Mouse (Mus musculus) hindbrain, embryonic 12.5 days (tissue): ENCODE measurements around the gene Glipr1l2. TPM values are rescaled to one million over a fixed set of nuclear protein-coding genes. Genes with fewer than 3 reads are reported as not detected.

Source experiments
- ATAC-seq: fragments of 200-750 bp; cut with Nextera tagmentation; 2 replicates; pipeline ENCODE4 v1.8.0; 2017; ENCODE audit warnings: moderate TSS enrichment; ENCODE audit not compliant: low FRiP score
- H3K27ac ChIP-seq: fragments of 300-500 bp; sonication (generic); 2 replicates; pipeline ENCODE4 v1.5.1; 2016; ENCODE audit warnings: mild to moderate bottlenecking
- H3K27me3 ChIP-seq: fragments of 300-500 bp; sonication (generic); 2 replicates; pipeline ENCODE4 v1.6.1; 2016; ENCODE audit warnings: mild to moderate bottlenecking
- H3K36me3 ChIP-seq: fragments of 300-500 bp; sonication (generic); 2 replicates; pipeline ENCODE4 v1.6.1; 2016; ENCODE audit warnings: mild to moderate bottlenecking
- H3K4me1 ChIP-seq: fragments of 300-500 bp; sonication (generic); 2 replicates; pipeline ENCODE4 v1.6.1; 2016
- H3K4me2 ChIP-seq: fragments of 300-500 bp; sonication (generic); replicated peaks from 2 replicates; pipeline ENCODE4 v1.6.1; 2016; ENCODE audit warnings: mild to moderate bottlenecking
- H3K4me3 ChIP-seq: fragments of 300-500 bp; sonication (generic); 2 replicates; pipeline ENCODE4 v1.5.1; 2016; ENCODE audit warnings: mild to moderate bottlenecking
- H3K9ac ChIP-seq: fragments of 300-500 bp; sonication (generic); 2 replicates; pipeline ENCODE4 v1.6.1; 2016; ENCODE audit warnings: mild to moderate bottlenecking, moderate library complexity
- H3K9me3 ChIP-seq: fragments of 300-500 bp; sonication (generic); replicated peaks from 2 replicates; pipeline ENCODE4 v1.6.1; 2016; ENCODE audit warnings: mild to moderate bottlenecking
- WGBS: fragments of 180-500 bp; shearing (Covaris S2); methylation state at CpG from one replicate; pipeline ENCODE4 v1.1.7; 2016; 5-methylcytosine and 5-hydroxymethylcytosine counted together
- polyA plus RNA-seq: library from polyadenylated mRNA; unstranded; fragments of >200 nt; fragmentation: Nextera tagmentation; extraction: Ambion mirVana; gene quantifications from 2 replicates; pipeline ENCODE4 v1.2.1, GENCODE M21; 2016

The Glipr1l2 gene
- polyA plus RNA-seq, 1 experiment from 2014 or later: not detected

GRCm38 (mm10) chr10:112138050-112138870 lies 55.1 kb downstream of the Glipr1l2 start:
- Histone ChIP-seq H3K4me2 (peak overlapping the region; percentile 49), H3K9me3 (no peaks in the 10 kb centered on the region), H3K27ac (no peak overlapping the region), H3K36me3 (no peaks in the 10 kb centered on the region), H3K4me1 (no peaks in the 10 kb centered on the region), H3K9ac (no peak overlapping the region), H3K27me3 (no peaks in the 10 kb centered on the region), H3K4me3 (peak overlapping the region; percentile 30)
- WGBS: 19% methylated on average over 9 of the region's 9 CpGs
- peak; percentile 92 for ATAC-seq

- Histone ChIP-seq H3K27me3 (no peaks in the 10 kb centered on the region), H3K27ac (no peak overlapping the region), H3K9me3 (no peaks in the 10 kb centered on the region), H3K9ac (no peak overlapping the region), H3K4me3 (peak overlapping the region; percentile 30), H3K4me1 (no peaks in the 10 kb centered on the region), H3K36me3 (no peaks in the 10 kb centered on the region), H3K4me2 (peak overlapping the region; percentile 49)
- ATAC-seq: peak; percentile 73
- 39% methylated on average over 6 of the region's 6 CpGs for WGBS
Observed at GRCm38 (mm10) chr10:112138871-112139430, 55.8 kb downstream of the Glipr1l2 start.

GRCm38 (mm10) chr10:112139834-112140233 lies 56.7 kb downstream of the Glipr1l2 start:
- Histone ChIP-seq H3K27ac (no peak overlapping the region), H3K9me3 (no peaks in the 10 kb centered on the region), H3K9ac (no peak overlapping the region), H3K27me3 (no peaks in the 10 kb centered on the region), H3K4me2 (no peak overlapping the region), H3K4me3 (no peak overlapping the region), H3K36me3 (no peaks in the 10 kb centered on the region), H3K4me1 (no peaks in the 10 kb centered on the region)
- ATAC-seq: no peak
- 62% methylated on average over 2 of the region's 2 CpGs for WGBS

Other genes with a start within 250 kb of the Glipr1l2 start
- gene Krr1, start 110.7 kb upstream of the Glipr1l2 start, polyA plus RNA-seq: 49.6 and 54.1 TPM in 2 replicates
- gene Glipr1, start 80.7 kb upstream of the Glipr1l2 start, polyA plus RNA-seq: 0.42 and 0.88 TPM in 2 replicates
- gene Glipr1l1, start 23.2 kb upstream of the Glipr1l2 start, polyA plus RNA-seq: not detected in 2 replicates
- gene Glipr1l3, start 77.0 kb downstream of the Glipr1l2 start, polyA plus RNA-seq: not detected in 2 replicates
- 0.37 and 0.57 TPM in 2 replicates for gene Caps2, start 80.3 kb downstream of the Glipr1l2 start, polyA plus RNA-seq
- 2.3 and 2.7 TPM in 2 replicates for gene Kcnc2, start 187.8 kb downstream of the Glipr1l2 start, polyA plus RNA-seq